Mouse (Mus musculus) neural tube, embryonic 13.5 days (tissue): ENCODE measurements around the gene Gm6525. TPM values are rescaled to one million over a fixed set of nuclear protein-coding genes. Genes with fewer than 3 reads are reported as not detected.

ENCODE experiments used
- ATAC-seq: fragments of 200-750 bp; cut with Nextera tagmentation; 2 replicates; pipeline ENCODE4 v1.8.0; 2017; ENCODE audit warnings: low read depth, mild to moderate bottlenecking, moderate TSS enrichment, moderate library complexity
- H3K27ac ChIP-seq: fragments of 300-500 bp; sonication (generic); replicated peaks from 2 replicates; pipeline ENCODE4 v1.5.1; 2015; ENCODE audit warnings: moderate library complexity, mild to moderate bottlenecking, inconsistent platforms
- H3K27me3 ChIP-seq: fragments of 300-500 bp; sonication (generic); 2 replicates; pipeline ENCODE4 v1.6.1; 2015; ENCODE audit warnings: mild to moderate bottlenecking, inconsistent platforms
- H3K36me3 ChIP-seq: fragments of 300-500 bp; sonication (generic); 2 replicates; pipeline ENCODE4 v1.6.1; 2015; ENCODE audit warnings: mild to moderate bottlenecking, inconsistent platforms
- H3K4me1 ChIP-seq: fragments of 300-500 bp; sonication (generic); replicated peaks from 2 replicates; pipeline ENCODE4 v1.6.1; 2015; ENCODE audit warnings: inconsistent platforms
- H3K4me2 ChIP-seq: fragments of 300-500 bp; sonication (generic); 2 replicates; pipeline ENCODE4 v1.6.1; 2015; ENCODE audit warnings: inconsistent platforms, mild to moderate bottlenecking, moderate library complexity
- H3K4me3 ChIP-seq: fragments of 300-500 bp; sonication (generic); 2 replicates; pipeline ENCODE4 v1.5.1; 2015; ENCODE audit warnings: mild to moderate bottlenecking, inconsistent platforms
- H3K9ac ChIP-seq: fragments of 300-500 bp; sonication (generic); 2 replicates; pipeline ENCODE4 v1.6.1; 2015; ENCODE audit warnings: moderate library complexity, mild to moderate bottlenecking, inconsistent platforms
- H3K9me3 ChIP-seq: fragments of 300-500 bp; sonication (generic); 2 replicates; pipeline ENCODE4 v1.6.1; 2016; ENCODE audit warnings: inconsistent platforms
- WGBS: fragments of 180-500 bp; shearing (Covaris S2); methylation state at CpG from one replicate; pipeline ENCODE4 v1.1.7; 2015; 5-methylcytosine and 5-hydroxymethylcytosine counted together
- polyA plus RNA-seq: library from polyadenylated mRNA; unstranded; fragments of >200 nt; fragmentation: Nextera tagmentation; extraction: Ambion mirVana; gene quantifications from 2 replicates; pipeline ENCODE4 v1.2.1, GENCODE M21; 2015

Gene Gm6525
- 2.0 and 3.5 TPM in 2 replicates for polyA plus RNA-seq

DNA sequence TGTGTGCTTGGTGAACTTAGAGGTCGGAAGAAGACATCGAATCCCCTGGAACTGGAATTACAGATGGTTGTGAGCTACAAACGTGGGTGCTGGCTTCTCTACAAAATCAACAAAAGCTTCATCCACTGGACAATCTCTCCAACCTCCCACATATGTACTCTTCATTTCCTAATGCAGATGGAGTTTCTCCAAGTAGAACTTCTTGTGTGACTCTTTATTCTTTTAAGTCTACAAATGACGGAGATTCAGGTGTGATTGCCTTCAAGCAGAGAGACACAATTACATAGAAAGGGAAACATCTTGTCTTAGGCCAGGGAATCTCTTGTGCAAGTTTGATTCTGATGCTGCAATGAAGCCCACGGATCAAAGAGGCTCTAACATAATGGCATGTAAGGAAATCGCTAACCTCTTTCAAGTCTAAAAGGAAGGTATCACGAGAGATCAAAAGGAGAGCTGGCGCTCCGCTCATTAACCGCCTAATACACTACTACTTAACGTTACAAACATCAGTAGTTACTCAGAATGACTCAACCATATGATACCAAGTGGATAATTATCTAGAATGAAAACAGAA lies at the start of gene Gm6525:
Gene Gm6525, plus strand, starts transcription at position 524 of the 574 bp plus-strand sequence.
- no peaks in the 10 kb centered on the region for H3K27me3 ChIP-seq
- WGBS: 82% methylated on average over 11 of the region's 11 CpGs
- no peak within 1 kb of the TSS for H3K4me3 ChIP-seq
- peaks cover 73% of the 10 kb centered on the region for H3K36me3 ChIP-seq
- ATAC-seq: no peak
- H3K9ac ChIP-seq: no peak within 1 kb of the TSS
- no peak within 1 kb of the TSS for H3K4me2 ChIP-seq
- no peak within 1 kb of the TSS for H3K27ac ChIP-seq
- H3K4me1 ChIP-seq: no peaks in the 10 kb centered on the region
- no peaks in the 10 kb centered on the region for H3K9me3 ChIP-seq

- H3K36me3 ChIP-seq: no peaks in the 10 kb centered on the region
- no peak for ATAC-seq
- no peaks in the 10 kb centered on the region for H3K27me3 ChIP-seq
- H3K9ac ChIP-seq: no peak overlapping the region
- WGBS: 49% methylated on average over 6 of the region's 6 CpGs
- no peak overlapping the region for H3K4me2 ChIP-seq
- H3K4me1 ChIP-seq: no peaks in the 10 kb centered on the region
- no peaks in the 10 kb centered on the region for H3K9me3 ChIP-seq
- no peak overlapping the region for H3K4me3 ChIP-seq
- no peak overlapping the region for H3K27ac ChIP-seq
These were observed 48.1 kb upstream of the Gm6525 start for GRCm38 (mm10) chr3:84125704-84126289.

- no peaks in the 10 kb centered on the region for H3K36me3 ChIP-seq
- H3K4me1 ChIP-seq: no peaks in the 10 kb centered on the region
- H3K27me3 ChIP-seq: no peaks in the 10 kb centered on the region
- ATAC-seq: no peak
- no peak overlapping the region for H3K9ac ChIP-seq
- WGBS: 89% methylated on average over 3 of the region's 3 CpGs
- no peak overlapping the region for H3K4me2 ChIP-seq
- H3K9me3 ChIP-seq: no peaks in the 10 kb centered on the region
- H3K27ac ChIP-seq: no peak overlapping the region
- no peak overlapping the region for H3K4me3 ChIP-seq
These were observed 47.2 kb upstream of the Gm6525 start for GRCm38 (mm10) chr3:84126721-84127120.

DNA sequence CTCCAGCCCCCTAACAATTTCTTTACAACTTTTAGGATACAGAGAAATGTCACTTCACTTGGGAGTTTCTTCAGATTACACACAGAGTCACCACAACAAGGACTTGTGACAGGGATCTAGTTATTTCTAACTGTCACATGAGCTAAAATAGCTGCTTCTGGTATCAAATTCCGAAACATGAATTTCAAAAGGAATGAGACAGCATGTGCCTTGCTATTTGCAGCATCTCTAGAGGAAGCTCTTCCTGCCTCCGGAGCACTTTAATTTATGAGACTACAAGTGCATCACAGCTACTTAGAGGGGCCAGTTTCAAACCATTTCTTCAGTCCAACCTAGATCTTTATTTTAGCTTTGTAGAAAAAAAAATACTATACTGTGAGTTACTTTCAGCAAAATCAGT lies 46.5 kb upstream of the Gm6525 start:
- 68% methylated on average over 2 of the region's 2 CpGs for WGBS
- no peak for ATAC-seq

DNA sequence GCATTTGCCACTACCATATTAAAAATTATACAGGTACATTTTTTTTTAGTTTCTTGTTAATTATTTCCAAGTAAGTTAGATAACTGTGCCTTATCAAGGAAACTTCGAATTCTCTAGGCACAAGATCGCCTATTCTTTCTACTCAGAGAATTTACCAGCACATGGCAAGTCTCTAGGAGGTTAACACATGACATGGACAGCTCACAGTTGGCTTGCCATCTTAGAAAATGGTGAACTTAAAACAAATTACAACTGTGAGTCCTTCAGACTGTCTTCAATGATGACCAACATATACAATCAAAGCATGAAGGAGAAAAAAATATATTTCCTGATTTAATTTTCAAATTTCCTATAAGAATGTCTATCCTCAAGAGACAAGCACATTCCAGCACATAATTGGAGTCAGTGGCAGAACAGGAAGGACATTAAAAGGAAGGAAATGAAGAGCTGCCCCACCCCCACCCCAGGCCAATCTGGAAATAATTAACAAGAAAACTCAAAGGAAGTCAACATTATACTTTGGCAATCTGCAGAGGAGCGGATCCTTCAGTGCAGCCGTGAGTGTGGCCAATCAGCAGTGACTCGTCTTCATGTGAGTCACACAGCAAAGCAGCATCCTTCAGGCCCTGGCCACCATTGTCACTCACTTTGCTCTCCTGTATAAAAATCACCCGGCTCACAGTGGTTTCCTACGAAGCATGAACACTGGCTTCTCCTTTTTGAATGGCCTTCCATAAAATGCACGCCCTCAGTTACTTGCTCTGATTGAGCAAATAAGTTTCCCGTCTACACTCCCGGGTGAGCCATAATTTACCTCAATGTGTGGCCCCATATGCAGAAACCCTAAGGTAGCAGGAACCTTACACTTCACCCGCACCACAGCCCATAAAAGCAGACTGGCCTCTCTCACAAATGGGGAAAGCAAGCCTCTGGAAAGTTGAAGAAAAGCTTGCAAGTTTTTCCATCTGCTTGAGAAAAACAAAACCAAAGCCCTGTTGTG lies 44.7 kb upstream of the Gm6525 start:
- Histone ChIP-seq H3K9me3 (no peaks in the 10 kb centered on the region), H3K36me3 (no peaks in the 10 kb centered on the region), H3K4me2 (no peak overlapping the region), H3K9ac (no peak overlapping the region), H3K4me3 (no peak overlapping the region), H3K27me3 (no peaks in the 10 kb centered on the region), H3K27ac (no peak overlapping the region), H3K4me1 (no peaks in the 10 kb centered on the region)
- ATAC-seq: no peak
- 41% methylated on average over 11 of the region's 11 CpGs for WGBS

More for the DNA sequence above, 46.5 kb upstream of the Gm6525 start:
- Histone ChIP-seq H3K27ac (no peak overlapping the region), H3K9me3 (no peaks in the 10 kb centered on the region), H3K4me3 (no peak overlapping the region), H3K9ac (no peak overlapping the region), H3K4me2 (no peak overlapping the region), H3K27me3 (no peaks in the 10 kb centered on the region), H3K4me1 (no peaks in the 10 kb centered on the region), H3K36me3 (no peaks in the 10 kb centered on the region)

- ATAC-seq: no peak
- 69% methylated on average over 5 of the region's 5 CpGs for WGBS
- Histone ChIP-seq H3K36me3 (no peaks in the 10 kb centered on the region), H3K9me3 (no peaks in the 10 kb centered on the region), H3K27ac (no peak overlapping the region), H3K9ac (no peak overlapping the region), H3K4me3 (no peak overlapping the region), H3K4me1 (0 out of 2 replicates have a peak, but pooled peaks cover 2% of the 10 kb centered on the region), H3K27me3 (no peaks in the 10 kb centered on the region), H3K4me2 (no peak overlapping the region)
These were observed 43.1 kb upstream of the Gm6525 start for GRCm38 (mm10) chr3:84130776-84131175.

- H3K27ac ChIP-seq: no peak overlapping the region
- WGBS: 95% methylated on average over 3 of the region's 3 CpGs
- H3K4me2 ChIP-seq: no peak overlapping the region
- H3K4me1 ChIP-seq: 0 out of 2 replicates have a peak, but pooled peaks cover 2% of the 10 kb centered on the region
- H3K4me3 ChIP-seq: no peak overlapping the region
- ATAC-seq: no peak
- H3K27me3 ChIP-seq: no peaks in the 10 kb centered on the region
- H3K36me3 ChIP-seq: no peaks in the 10 kb centered on the region
- H3K9ac ChIP-seq: no peak overlapping the region
- no peaks in the 10 kb centered on the region for H3K9me3 ChIP-seq
These were observed 42.5 kb upstream of the Gm6525 start for GRCm38 (mm10) chr3:84131369-84131768.

- Histone ChIP-seq H3K36me3 (no peaks in the 10 kb centered on the region), H3K9ac (no peak overlapping the region), H3K4me3 (no peak overlapping the region), H3K4me2 (no peak overlapping the region), H3K4me1 (0 out of 2 replicates have a peak, but pooled peaks cover 2% of the 10 kb centered on the region), H3K27me3 (no peaks in the 10 kb centered on the region), H3K9me3 (no peaks in the 10 kb centered on the region), H3K27ac (no peak overlapping the region)
- no peak for ATAC-seq
- 30% methylated on average over 9 of the region's 9 CpGs for WGBS
These were observed 38.5 kb upstream of the Gm6525 start for GRCm38 (mm10) chr3:84135387-84135786.

GRCm38 (mm10) chr3:84135933-84136332 lies 38.0 kb upstream of the Gm6525 start:
- no peak overlapping the region for H3K4me2 ChIP-seq
- WGBS: 68% methylated on average over 6 of the region's 6 CpGs
- H3K27me3 ChIP-seq: no peaks in the 10 kb centered on the region

DNA sequence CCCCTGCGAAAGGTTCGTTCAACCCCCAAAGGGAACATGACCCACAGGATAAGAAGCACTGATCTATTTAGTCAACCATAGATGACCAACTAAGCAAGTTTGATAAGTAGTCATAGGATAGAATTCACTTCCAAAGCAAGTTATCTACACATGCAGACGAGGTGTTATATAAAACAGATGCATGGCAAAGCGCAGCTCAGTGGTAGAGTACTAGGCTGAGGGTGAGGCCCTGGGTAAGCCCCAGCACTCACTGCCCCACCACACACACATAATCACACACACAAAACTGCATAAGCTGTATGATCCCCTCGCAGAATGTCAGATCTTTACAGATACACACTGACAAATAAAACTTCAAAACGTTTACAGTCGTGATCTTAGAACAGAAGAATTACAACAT lies 37.4 kb upstream of the Gm6525 start:
- Histone ChIP-seq H3K27ac (no peak overlapping the region), H3K27me3 (no peaks in the 10 kb centered on the region), H3K4me1 (0 out of 2 replicates have a peak, but pooled peaks cover 2% of the 10 kb centered on the region), H3K36me3 (no peaks in the 10 kb centered on the region), H3K4me2 (no peak overlapping the region), H3K4me3 (no peak overlapping the region), H3K9me3 (no peaks in the 10 kb centered on the region), H3K9ac (no peak overlapping the region)
- ATAC-seq: no peak
- 91% methylated on average over 7 of the region's 7 CpGs for WGBS

More at GRCm38 (mm10) chr3:84135933-84136332, 38.0 kb upstream of the Gm6525 start:
- H3K9ac ChIP-seq: no peak overlapping the region
- 0 out of 2 replicates have a peak, but pooled peaks cover 2% of the 10 kb centered on the region for H3K4me1 ChIP-seq
- no peak overlapping the region for H3K4me3 ChIP-seq
- no peaks in the 10 kb centered on the region for H3K36me3 ChIP-seq
- H3K27ac ChIP-seq: no peak overlapping the region
- H3K9me3 ChIP-seq: no peaks in the 10 kb centered on the region
- ATAC-seq: no peak

GRCm38 (mm10) chr3:84140947-84141346 lies 33.0 kb upstream of the Gm6525 start:
- H3K4me2 ChIP-seq: no peak overlapping the region
- H3K9ac ChIP-seq: no peak overlapping the region
- no peaks in the 10 kb centered on the region for H3K9me3 ChIP-seq
- no peaks in the 10 kb centered on the region for H3K4me1 ChIP-seq
- 74% methylated on average over 7 of the region's 7 CpGs for WGBS
- H3K27me3 ChIP-seq: no peaks in the 10 kb centered on the region
- no peaks in the 10 kb centered on the region for H3K36me3 ChIP-seq
- no peak for ATAC-seq
- H3K27ac ChIP-seq: no peak overlapping the region
- H3K4me3 ChIP-seq: no peak overlapping the region

- Histone ChIP-seq H3K9ac (no peak overlapping the region), H3K9me3 (no peaks in the 10 kb centered on the region), H3K4me2 (no peak overlapping the region), H3K4me3 (no peak overlapping the region), H3K27ac (no peak overlapping the region), H3K27me3 (no peaks in the 10 kb centered on the region), H3K36me3 (no peaks in the 10 kb centered on the region), H3K4me1 (no peaks in the 10 kb centered on the region)
- no peak for ATAC-seq
- 96% methylated on average over 3 of the region's 3 CpGs for WGBS
These were observed 24.1 kb upstream of the Gm6525 start for GRCm38 (mm10) chr3:84149831-84150230.
